Mouse (Mus musculus) bone marrow macrophage, adult 2 months (primary cell): ENCODE data around the gene Haus4. TPM values are rescaled to one million over a fixed set of nuclear protein-coding genes. Genes with fewer than 3 reads are reported as not detected.

Experiments used
- H3K27ac ChIP-seq: 2 replicates; pipeline ENCODE4 v1.5.1; 2012; ENCODE audit warnings: low read depth, low read length; ENCODE audit not compliant: insufficient read depth
- H3K4me1 ChIP-seq: 2 replicates; pipeline ENCODE4 v1.6.1; 2012; ENCODE audit warnings: low read length; ENCODE audit not compliant: control insufficient read depth, insufficient read depth
- H3K4me3 ChIP-seq: 2 replicates; pipeline ENCODE4 v1.5.1; 2012; ENCODE audit warnings: mild to moderate bottlenecking, low read length, moderate library complexity; ENCODE audit not compliant: insufficient read depth
- CTCF ChIP-seq: IDR thresholded peaks from 2 replicates; pipeline ENCODE4 v1.5.1; 2012; ENCODE audit warnings: low read depth, mild to moderate bottlenecking, low read length, moderate library complexity
- POLR2A ChIP-seq: IDR thresholded peaks from 2 replicates; pipeline ENCODE4 v1.6.1; 2012; ENCODE audit warnings: mild to moderate bottlenecking, low read depth, low read length, borderline replicate concordance
- polyA plus RNA-seq: library from polyadenylated mRNA; stranded (reverse); fragments of >200 nt; gene quantifications from 2 replicates; pipeline ENCODE4 v1.2.4, GENCODE M21; 2012; ENCODE audit not compliant: missing spikeins, insufficient read depth, insufficient read length

The Haus4 gene
- polyA plus RNA-seq, 1 experiment = 29.3 TPM

DNA sequence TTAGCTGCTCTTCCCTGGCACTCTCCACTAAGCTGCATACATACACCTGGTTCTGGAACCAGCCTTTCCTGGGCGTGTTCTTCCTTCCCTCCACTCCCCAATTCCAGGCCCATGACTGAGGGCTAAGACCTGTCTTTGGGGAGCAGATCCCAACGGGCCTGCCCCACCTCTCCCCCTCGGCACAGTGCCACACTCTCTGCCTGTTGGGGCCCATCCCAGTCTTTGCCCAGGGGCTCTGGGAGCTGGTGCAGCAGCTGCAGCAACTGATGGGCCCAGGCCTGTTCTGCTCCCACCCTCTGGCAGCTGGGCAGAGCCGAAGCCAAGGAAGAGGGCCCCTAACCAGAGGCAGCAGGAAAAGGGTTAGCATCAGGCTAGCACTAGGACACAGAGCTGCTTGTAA, 19.8 kb upstream of the Haus4 start:
- TF ChIP-seq CTCF (no peak), POLR2A (no peak)
- H3K4me3 ChIP-seq = no peak overlapping the region
- no peak overlapping the region for H3K27ac ChIP-seq
- H3K4me1 ChIP-seq = peaks cover 8% of the 10 kb centered on the region

- H3K27ac ChIP-seq = no peak overlapping the region
- no peak for TF ChIP-seq POLR2A
- H3K4me3 ChIP-seq = no peak overlapping the region
- H3K4me1 ChIP-seq = peaks cover 5% of the 10 kb centered on the region
Observed at GRCm38 (mm10) chr14:54572790-54573736, 18.6 kb upstream of the Haus4 start.

- Histone ChIP-seq H3K4me3 (no peak overlapping the region), H3K27ac (no peak overlapping the region), H3K4me1 (peaks cover 5% of the 10 kb centered on the region)
- TF ChIP-seq CTCF (no peak), POLR2A (no peak)
Observed at GRCm38 (mm10) chr14:54572122-54572521, 17.7 kb upstream of the Haus4 start.

GRCm38 (mm10) chr14:54569451-54570392, 15.3 kb upstream of the Haus4 start:
- no peak overlapping the region for H3K4me3 ChIP-seq
- no peak for TF ChIP-seq POLR2A
- TF ChIP-seq CTCF = no peak
- H3K4me1 ChIP-seq = peaks cover 5% of the 10 kb centered on the region
- no peak overlapping the region for H3K27ac ChIP-seq

DNA sequence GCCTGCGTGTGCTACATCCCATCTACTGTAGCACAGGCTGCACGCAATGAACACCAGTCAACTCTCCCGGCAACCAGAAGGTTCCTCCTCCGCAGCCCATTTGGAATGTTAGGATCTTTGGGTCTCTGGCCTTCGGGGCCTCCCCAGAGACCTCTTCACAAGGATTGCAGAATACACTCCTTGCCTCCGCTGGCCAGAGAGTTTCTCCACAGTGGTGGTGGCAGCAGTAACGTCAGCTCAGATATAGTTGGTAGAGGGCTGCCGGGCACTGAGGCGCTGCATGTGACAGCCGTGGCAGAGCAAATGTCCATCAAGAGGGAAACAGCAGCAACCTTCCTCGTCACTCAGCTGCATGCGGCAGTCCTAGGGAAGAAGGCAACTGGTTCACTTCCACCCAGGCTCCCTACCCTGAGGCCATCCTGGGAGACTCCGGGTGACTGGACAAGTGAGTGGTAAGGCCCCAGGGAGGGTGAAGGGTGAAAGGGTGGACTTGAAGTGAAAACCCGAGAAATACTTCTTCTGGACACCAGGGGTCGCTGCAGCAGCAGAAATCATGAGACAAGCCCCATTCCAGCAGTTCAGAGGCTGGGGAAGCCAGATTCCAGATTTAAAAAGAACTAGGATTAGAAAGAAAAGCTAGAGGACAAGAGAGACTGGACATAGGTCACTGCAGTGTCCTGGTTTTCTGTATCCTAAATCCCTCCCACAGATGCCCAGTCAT, 14.4 kb upstream of the Haus4 start:
- TF ChIP-seq CTCF (peak; percentile 87), POLR2A (no peak)
- no peak overlapping the region for H3K27ac ChIP-seq
- peaks cover 5% of the 10 kb centered on the region for H3K4me1 ChIP-seq
- H3K4me3 ChIP-seq = no peak overlapping the region

- Histone ChIP-seq H3K4me3 (no peak overlapping the region), H3K4me1 (no peaks in the 10 kb centered on the region), H3K27ac (no peak overlapping the region)
- TF ChIP-seq CTCF = no peak
- no peak for TF ChIP-seq POLR2A
Observed at GRCm38 (mm10) chr14:54560527-54561242, 6.3 kb upstream of the Haus4 start.

DNA sequence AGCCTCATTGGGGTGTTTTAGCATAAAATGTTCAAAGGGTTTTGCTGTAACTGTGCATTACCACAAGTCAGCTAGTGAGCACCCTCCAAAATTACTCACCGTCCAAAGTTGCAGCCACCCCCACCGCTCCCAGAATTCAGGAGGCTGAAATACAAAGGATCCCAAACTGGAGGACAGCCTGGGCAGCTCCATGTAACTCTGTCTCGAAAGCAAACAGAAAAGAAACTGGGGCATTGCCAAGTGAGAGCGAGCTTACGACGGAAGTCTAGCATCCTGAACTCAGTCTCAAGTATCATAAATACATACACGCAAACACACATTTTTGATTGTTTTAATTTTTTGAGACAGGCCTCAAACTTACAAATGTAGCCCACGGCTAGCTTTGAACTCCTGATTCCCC, 2.9 kb upstream of the Haus4 start:
- no peak overlapping the region for H3K27ac ChIP-seq
- H3K4me3 ChIP-seq = no peak overlapping the region
- no peak for TF ChIP-seq CTCF
- TF ChIP-seq POLR2A = no peak
- peaks cover 5% of the 10 kb centered on the region for H3K4me1 ChIP-seq

DNA sequence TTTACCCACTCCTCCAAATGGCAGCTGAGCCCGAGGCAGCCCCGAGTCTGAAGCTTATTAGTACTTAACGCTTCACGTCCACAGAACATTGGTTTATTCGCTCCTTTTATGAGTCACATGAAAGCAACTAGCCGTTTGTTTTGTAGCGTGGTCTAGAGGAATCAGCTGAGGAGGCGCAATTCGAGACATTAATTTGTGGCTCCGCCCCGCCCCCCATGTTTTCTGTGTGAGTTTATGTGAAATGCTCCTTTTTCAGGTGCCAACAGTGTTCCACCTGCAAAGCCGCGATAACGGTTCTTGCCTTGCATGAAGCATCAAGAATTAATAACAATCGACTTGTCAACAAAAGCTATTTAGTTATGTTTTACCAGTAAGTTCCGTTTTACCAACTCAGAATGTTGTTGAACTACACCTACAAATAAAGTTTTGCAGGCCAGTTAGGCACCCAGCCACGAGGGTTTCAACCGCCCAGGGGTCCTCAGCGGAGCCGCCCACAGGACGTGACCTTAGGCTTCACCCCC, 902 bp downstream of the Haus4 start:
- TF ChIP-seq POLR2A = no peak
- no peak for TF ChIP-seq CTCF
- Histone ChIP-seq H3K4me1 (peaks cover 5% of the 10 kb centered on the region), H3K4me3 (peak overlapping the region; percentile 96), H3K27ac (peak overlapping the region; percentile 82)

DNA sequence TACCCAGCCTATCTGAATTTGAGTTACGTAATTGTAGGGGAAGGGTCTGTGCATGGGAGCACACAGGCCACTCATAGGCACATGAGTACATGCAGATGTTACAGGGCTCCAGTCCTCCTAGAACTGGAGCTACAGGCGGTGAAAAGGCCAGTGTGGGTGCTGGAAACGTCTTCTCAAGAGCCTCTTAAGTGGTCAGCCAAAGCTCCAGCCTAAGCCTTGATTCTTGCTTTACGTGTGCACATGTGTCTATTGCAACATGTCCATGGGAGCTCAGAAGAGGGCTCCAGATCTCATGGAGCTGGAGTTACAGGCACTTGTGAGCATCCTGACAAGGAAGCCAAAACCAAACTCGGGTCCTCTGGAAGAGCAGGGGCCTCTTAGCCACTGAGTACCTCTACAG, 9.7 kb downstream of the Haus4 start:
- Histone ChIP-seq H3K4me3 (no peak overlapping the region), H3K27ac (no peak overlapping the region), H3K4me1 (no peaks in the 10 kb centered on the region)
- TF ChIP-seq POLR2A = no peak
- no peak for TF ChIP-seq CTCF
